Mouse (Mus musculus) c-Kit-positive CD71-positive TER-119-negative erythroid progenitor cells, embryonic 14.5 days (primary cell): ENCODE results near the gene Hs3st1.

Experiments used
- DNase-seq: peaks from one replicate; pipeline ENCODE4 v3.0.0-alpha.2; 2013; ENCODE audit warnings: low read depth

The Hs3st1 gene

DNA sequence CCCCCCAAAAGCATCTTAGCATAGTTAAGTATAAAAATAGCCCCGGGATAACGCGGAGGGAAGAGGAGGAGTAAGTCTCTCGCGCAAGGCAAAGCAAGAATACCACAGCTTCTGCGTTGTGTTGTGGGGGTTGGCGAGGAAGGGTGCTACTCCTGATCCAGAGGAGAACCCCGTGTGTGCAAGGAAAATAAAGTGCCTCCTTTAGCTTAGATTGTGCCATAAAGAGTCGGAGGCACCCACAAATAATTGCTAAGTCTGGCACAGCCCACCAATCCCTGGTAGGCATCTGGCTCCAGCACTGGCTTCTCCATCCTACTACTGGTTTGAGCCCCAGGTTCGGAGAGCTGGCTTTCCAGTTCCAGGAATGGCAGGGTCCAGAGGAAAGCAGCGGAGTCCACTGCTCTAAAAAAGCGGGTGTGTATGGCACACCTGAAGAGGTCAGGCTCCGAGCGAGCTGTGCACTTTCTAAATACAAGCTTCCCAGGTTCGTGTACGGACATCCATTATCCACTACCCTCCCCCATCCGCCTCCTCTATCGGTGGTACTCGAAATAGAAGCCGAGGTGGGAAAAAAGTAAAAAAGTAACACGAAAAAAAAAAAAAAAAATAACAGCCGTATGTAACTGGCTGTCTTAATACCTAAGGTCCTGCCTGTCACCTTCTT is 111.9 kb downstream of the Hs3st1 start:
- no peak for DNase-seq

DNA sequence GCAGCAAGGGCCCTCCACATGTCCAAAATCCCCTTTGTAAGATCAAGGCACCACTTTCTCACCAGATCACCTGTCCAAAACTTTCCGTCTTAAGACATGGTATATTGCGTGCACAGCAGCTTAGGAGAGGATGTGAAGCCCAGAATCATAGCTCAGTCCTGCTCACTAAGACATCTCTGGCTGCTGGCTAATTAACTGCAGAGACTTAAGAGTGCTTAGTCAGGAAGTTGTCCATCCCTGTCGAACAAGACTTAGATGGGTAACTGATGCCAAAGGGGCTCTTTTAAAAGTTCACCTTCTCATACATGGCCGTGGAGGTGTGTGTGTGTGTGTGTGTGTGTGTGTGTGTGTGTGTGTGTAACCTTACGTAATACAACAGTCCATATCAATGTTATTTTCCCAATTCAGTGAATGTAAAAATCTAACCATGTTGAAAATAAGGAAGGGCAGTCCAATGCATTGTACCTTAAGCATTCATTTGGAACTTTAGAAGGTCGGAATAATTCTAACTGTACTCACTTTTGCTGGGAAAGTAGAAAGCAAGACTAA is 113.0 kb downstream of the Hs3st1 start:
- DNase-seq: no peak

DNA sequence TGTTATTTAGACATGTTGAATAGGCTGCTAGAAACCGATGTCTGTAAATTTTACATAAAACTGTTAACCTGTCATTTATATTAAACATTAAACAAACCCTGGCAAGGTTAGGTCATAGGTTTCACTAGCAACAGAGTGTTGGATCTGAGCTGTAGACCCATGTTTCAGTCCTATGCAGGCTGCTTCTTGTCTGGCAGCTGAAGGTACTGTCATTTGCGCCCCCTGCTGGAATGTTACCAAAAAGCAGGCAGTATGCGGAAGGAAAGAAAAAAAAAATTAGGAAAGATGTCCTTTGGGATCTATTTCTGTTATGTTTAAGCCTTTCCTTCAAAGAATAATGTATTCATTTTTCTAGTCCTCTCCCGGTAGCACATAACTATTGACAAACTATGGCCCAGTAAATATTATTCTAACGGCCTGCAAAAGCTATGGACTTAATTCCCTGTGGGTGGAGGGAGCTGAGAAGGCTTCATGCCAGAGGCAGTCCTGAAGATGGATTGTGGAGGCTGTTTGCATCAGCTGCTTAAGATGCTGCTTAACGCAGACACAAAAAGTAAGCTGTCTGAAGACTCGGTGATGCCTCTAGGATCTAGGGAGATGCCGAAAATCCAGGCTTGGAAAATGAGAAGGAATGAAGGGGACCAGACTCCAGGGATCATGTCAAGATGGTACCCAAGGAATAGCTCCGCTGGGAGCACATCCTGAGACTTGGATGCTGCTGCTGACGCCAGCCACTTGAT is 115.7 kb downstream of the Hs3st1 start:
- DNase-seq: no peak

DNA sequence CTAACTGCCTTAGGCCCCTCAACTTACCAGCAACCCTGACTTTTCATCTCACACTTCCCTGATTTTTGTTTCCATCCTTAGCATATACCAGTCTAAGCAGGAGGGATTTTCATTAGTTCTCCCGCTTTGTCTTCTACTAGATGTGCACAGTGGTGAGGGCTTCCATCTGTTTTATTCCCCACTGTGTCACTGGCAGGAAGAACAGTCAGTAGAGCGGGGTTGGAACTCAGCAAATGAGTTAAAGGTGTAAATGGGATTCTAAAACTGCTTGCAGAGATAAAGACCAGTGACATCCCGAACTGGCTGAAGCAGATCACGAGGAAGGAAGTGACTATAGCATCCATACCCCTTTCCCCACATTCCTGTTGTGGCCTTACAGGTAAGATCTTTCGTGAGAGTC is 116.3 kb downstream of the Hs3st1 start:
- no peak for DNase-seq

DNA sequence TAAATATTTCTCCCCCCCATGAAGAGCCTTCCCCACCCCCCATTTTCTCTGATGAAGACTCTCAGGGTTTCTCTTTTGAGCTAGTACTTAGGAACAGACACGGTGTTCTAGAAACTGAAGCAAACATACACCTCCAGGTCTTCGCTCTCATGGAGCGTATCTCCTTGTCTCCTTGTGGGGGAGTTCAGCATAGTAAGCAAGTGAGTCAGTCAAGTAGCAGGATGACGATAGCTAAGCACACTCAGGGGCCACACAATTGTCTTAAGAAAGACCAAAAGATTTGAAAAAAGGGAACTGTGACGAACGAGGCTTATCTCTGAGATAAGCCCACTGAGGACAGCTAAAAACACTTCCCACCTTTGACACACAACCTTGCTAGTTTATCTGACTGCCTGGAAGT is 117.4 kb downstream of the Hs3st1 start:
- DNase-seq: no peak

DNA sequence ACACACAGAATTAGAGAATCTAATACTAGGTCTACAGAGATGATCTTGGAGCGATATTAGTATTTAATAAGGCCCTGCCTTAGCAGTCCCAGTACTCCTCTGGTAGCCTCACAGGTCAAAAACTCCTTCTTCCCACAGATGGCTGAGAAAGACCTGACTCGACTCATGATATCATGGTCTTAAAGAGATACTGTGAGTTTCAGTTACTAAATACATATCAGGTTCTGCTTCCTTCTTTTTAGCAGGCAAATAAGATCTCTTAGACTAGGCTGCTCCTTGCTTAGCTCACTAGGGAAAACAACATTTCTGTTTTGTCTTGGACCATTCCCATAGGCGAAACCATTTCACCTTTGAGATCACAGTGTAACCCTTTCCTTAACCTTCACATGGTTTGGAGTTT is 119.2 kb downstream of the Hs3st1 start:
- no peak for DNase-seq

DNA sequence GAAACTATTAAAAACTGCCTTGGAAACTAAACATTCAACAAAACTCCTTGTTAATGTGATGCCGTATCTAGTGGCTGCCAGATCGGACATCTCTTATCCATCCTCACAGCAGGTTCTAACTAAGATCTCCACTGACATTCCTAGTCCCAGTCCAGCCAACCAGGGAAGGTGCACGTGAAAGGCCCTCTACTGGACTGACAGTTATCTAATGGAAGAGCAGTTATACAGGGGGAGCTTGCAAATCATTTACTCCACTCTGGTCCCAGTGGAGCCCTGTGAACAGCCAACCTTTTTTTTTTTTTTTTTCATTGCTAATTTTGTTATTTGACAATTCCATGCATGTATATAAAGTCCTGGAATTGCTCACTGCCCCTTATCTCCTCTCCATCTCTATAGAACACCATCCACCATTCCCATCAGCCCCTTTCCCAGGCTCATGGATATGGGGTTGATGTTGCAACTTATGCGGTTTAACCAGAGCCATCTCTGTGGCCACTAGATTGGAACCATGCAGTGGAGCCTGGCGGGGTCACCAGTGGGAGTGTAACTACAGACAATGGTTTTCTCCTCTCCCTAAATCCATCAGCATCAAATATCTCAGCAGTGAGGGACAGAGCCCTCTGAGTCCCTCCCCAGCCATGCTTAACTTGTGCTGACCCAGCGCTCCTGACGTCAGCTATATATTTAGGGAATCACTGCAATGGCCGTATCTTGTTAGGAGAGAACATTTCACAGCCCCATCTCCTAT is 120.8 kb downstream of the Hs3st1 start:
- no peak for DNase-seq

DNA sequence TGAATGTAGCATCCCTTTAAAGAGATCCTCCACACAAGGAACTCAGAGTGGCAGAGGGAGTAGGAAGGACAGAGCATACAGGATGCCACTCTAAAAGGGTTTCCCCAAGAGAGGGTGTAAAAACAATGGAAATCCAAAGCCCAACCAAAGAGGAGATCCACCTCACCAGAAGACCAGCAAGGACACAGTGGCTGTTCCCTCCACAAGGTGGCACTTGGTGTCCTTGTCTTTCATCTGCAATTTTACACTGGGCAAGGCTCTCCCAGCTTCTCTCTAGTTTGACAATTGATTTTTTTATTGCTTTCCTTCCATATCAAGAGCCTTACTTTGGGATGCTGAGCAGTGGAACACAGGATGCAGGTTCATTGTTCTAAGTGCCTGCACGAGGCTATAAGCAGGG is 122.1 kb downstream of the Hs3st1 start:
- no peak for DNase-seq

DNA sequence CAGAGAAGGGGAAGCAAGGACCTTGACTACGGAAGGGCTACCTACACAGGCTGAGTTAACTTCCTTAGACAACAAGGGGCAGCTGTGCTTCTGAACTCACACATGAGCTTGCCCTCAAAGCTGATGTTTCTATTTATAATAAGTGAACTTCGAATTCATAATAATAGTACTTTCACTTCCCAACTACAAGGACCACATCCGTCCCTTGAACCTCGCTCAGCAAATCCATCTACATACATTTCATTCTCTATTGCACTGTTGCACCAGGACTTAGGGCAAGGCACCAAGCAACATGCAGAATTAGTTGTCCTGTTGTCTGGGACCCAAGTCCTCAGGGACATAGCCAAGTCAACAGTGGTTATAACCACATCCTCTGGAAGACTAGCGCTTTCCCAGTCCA is 124.4 kb downstream of the Hs3st1 start:
- DNase-seq: no peak

DNA sequence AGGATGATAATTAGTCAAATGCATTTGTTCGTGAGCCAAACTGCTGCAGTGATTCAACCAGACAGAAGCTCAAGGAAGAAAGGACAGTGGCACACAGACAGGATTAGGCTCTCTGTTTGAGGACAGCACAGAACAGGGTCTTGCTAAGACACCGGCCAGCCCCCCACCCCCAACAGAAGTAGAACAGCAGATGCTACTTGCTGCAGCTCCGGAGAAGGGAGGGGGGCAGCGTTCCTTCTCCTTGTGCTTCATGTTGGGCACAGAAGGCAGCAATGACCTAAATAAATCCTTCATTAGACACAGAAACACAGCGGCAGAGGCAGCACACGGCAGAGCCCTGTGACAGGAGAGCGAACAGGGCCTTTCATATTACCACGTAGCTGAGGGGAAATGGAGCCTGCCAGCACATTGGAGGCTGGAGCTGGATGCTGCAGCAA is 130.2 kb downstream of the Hs3st1 start:
- no peak for DNase-seq

DNA sequence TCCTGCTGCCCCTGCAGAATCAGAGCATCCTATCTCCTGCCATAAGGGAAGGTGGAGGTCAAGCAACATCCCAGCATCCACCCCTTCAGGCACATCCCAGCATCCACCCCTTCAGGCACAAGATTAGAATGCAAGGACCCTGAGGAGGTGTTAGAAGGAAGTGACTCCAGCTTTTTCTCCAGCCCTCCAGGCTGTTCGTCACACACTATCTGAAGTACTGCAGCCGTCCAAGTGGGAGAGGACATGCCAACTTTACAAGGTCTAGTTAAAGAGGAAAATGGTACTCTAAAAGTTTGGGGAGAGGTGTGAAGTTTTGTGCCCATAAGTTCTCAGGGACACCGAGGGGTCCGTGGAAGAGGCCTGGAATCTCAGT is 131.1 kb downstream of the Hs3st1 start:
- DNase-seq: no peak

DNA sequence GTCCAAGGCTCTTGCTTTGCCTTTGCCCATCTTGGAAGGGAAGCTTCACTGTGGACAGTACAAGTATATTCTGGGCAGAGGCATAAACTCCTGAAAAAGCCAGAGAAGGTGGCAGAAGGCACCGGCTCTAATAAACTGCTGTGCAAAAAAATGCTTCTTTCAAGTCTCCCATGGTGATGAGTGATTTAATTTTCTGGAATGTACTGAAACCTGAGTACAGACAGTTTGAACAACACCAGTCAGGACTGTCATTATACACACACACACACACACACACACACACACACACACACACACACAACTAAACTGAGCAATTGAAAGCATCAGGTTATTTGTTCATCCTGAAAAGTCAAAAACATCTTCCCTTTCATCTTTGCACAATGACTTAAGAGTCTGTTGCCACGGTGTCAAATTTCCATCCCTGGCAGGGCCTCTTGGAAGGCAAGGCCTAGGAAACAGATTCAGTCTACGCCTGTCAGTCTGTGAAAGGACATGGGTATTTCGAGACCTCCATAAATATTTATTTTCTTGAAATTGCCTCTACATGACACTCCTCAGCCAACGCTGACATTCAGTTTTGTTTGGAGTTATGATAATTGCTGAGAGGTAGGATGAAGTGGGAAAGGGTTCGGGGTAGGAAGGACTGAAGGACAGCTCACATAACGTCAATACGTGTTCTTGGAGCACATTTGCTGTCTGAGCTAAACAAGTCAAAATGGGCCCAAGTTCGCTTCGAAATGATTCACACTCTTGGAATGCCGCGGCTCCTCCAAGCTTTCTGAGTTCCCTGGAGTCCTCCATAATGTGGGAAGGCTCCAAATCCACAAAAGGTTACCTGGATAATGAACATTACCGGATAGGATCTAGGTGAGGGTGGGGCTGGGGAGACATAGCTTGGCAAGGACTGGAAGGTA is 131.7 kb downstream of the Hs3st1 start:
- DNase-seq: no peak

DNA sequence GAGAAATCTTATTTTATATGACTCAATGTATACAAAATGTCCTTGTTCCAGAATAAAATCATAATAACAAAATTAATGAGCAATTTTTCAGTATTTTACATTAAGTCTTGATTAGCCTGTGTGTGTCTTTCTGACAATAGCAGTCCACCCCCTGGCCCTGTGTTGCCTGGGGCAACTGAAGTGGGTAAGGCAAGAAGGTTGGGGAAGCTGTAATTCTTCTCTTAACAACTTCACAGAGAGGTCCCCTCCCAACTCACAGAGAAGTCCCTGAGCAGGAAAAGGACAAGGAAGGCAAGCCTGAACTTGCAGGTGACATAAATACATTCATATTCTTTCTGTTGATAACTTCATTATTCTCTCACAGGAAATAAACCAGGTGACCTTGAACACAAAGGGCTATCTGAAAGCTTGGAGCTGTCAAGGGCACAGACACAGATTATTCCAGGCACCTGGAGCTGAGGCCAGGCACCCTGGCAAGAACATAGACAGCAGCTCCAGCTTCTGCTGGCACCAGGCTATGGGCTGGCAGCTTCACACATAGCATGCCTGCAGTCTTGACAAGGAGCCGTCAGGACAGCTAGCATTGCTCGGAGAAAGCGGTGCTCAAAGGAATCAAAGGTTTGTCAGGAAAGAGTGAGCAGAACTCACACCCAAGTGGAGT is 134.9 kb downstream of the Hs3st1 start:
- no peak for DNase-seq

DNA sequence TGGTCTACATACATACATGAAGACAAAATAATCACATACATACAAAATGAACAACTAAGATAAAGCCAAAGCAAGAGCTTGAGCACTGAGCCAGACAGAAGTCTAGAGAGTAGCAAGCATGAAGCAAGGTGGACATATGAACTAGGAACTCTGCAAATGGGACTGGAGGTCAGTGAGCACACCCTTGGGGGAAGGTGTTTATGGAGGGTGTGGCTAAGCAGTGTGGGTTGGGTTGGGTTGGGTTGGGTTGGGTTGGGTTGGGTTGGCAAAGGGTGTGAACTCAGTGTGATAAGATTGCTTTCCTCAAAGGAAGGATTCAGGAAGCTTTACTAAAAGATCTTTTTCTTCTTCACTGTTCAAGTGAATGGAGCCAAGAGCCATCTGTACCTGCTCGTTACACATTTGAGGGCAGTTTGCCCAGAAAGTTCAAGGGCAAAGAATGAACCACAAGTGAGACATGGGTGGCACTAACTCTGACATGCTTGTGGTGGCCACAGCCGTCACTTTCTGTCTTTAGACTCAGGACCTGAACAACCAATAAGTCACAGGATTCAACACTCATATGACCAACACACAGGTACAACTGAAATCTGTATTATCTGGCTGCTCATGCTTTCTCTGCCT is 137.8 kb downstream of the Hs3st1 start:
- no peak for DNase-seq

DNA sequence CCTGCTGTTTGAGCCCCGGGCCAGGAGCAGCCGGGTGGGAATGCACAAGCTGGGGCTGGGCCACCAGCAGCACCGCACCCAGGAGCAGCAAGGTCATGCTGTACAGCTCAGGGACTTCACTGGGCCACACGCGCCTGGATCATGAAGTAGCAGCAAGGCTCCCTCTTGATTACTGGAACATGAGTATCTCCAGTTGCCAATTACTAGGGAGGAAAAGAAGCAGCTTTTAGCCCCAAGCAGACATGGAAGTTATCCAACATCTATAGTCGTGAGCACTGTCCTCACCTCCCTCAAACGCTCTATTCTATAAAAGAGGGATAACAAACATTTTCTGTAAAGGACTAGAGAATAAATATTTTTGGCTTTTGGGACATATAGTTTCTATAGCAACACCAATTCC is 140.1 kb downstream of the Hs3st1 start:
- DNase-seq: no peak

DNA sequence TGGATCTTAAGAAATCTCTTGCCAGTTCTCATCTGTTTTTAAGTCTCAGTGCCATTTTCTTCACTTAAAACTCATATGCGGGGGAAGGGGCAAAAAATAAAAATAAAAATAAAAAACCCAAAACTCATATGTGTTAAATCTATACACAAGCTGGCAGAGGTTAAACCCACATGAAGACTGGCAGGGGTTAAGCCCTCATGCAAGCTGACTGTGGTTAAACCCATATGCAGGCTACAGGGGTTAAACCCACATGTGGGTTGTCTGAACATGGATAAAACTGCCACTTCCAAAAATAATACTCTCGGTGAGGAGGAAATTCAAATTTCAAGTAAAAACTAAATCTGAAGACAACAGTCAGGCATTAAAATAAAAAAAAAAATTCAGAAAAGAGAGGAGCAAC is 141.7 kb downstream of the Hs3st1 start:
- DNase-seq: no peak

DNA sequence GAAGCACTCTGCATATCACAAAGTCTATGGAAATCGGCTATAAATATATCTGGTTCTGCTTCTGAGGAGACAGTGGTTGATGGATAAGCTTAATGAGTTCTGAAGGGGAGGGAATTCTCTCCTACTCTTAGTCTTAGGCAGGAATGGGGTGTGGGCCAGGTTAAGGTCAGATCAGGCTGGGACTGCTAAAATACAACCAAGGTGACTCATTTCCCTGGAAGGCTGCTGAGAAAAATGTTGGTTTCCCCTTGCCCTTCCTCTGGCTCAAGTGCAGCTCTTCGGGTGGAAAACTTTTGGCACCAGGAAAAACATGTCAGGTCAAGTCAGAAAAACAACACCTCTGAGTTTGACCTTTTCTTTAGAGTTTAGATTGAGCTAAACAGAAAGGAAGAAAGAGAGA is 143.0 kb downstream of the Hs3st1 start:
- no peak for DNase-seq

DNA sequence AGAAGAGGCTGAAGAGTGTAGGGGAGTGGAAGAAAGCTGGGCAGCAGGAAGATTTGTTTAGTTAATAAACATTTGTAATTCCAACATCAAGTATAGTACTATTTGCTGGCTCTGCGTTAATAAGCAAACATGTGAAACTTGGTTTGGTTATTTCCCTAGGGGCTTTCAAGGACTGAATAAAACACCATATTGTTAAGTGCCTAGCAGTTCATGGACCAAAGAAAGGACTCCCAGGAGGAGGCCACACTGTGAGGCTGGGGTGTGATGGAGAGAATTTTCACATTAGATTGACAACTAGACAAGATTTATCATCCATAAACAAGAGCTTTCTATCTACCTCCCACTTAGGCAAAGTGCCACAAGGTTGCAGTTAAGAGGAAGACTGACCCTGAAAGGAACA is 147.0 kb downstream of the Hs3st1 start:
- no peak for DNase-seq

DNA sequence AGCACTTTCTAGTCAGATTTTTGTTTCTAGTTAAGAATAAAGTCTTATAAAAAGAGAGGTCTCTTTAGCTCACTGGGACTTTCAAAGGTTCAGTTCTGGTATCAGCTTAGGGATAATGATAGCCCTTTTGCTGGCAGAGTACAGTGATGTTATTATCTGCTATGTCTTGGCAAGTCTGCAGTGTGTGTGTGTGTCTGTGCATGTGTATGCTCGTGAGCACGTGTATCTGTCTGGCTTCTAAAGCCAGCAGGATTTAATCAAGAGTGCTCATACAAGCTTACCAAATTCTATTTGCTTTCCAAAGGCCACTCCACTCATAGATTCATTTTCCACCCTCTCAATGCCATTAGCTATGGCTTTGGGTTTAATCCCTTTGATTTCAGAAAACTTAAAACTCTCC is 160.5 kb downstream of the Hs3st1 start:
- no peak for DNase-seq
